Mouse (Mus musculus) heart, adult 2 months (tissue): ENCODE measurements around the gene Pnmal2. TPM values are rescaled to one million over a fixed set of nuclear protein-coding genes. Genes with fewer than 3 reads are reported as not detected.
A peak's percentile ranks its signal among the peaks of the same experiment; 100 is the strongest.

Experiments
- DNase-seq, 2 experiments: peaks; one replicate each; pipeline ENCODE4 v3.0.0; 2021
- H3K27ac ChIP-seq: fragments of 200-600 bp; 2 replicates; pipeline ENCODE4 v1.8.1; 2022
- H3K27me3 ChIP-seq: fragments of 200-500 bp; 2 replicates; pipeline ENCODE4 v1.6.1; 2012; ENCODE audit warnings: mild to moderate bottlenecking, low read length, inconsistent platforms, mixed read lengths; ENCODE audit not compliant: control insufficient read depth, insufficient read depth
- H3K36me3 ChIP-seq: fragments of 200-500 bp; 2 replicates; pipeline ENCODE4 v1.6.1; 2012; ENCODE audit warnings: low read length, inconsistent platforms; ENCODE audit not compliant: control insufficient read depth, insufficient read depth
- H3K4me1 ChIP-seq: fragments of 200-500 bp; 2 replicates; pipeline ENCODE4 v1.6.1; 2011; ENCODE audit warnings: low read length; ENCODE audit not compliant: control insufficient read depth, insufficient read depth
- H3K4me3 ChIP-seq: fragments of 200-600 bp; 2 replicates; pipeline ENCODE4 v1.8.1; 2022
- H3K79me2 ChIP-seq: fragments of 200-500 bp; replicated peaks from 2 replicates; pipeline ENCODE4 v1.6.1; 2012; ENCODE audit warnings: mild to moderate bottlenecking, inconsistent platforms, low read length, moderate library complexity, mixed read lengths; ENCODE audit not compliant: control insufficient read depth, insufficient read depth
- H3K9ac ChIP-seq: fragments of 200-500 bp; 2 replicates; pipeline ENCODE4 v1.6.1; 2012; ENCODE audit warnings: low read depth, mild to moderate bottlenecking, control low read depth, inconsistent platforms, low read length, mixed read lengths
- CTCF ChIP-seq: fragments of 200-600 bp; IDR thresholded peaks from 2 replicates; pipeline ENCODE4 v1.8.1; 2022; ENCODE audit warnings: antibody characterized with exemption, mild to moderate bottlenecking, moderate library complexity
- EP300 ChIP-seq: fragments of 200-500 bp; IDR thresholded peaks from 2 replicates; pipeline ENCODE4 v1.6.1; 2011; ENCODE audit warnings: low read depth, low read length, control low read depth; ENCODE audit not compliant: insufficient read depth
- POLR2A ChIP-seq: fragments of 200-500 bp; IDR thresholded peaks from 2 replicates; pipeline ENCODE4 v1.6.1; 2011; ENCODE audit warnings: mild to moderate bottlenecking, low read depth, low read length, control low read depth; ENCODE audit not compliant: insufficient read depth
- WGBS: fragments of 180-500 bp; shearing (Covaris S2); methylation state at CpG from one replicate; pipeline ENCODE4 v1.1.7; 2018; 5-methylcytosine and 5-hydroxymethylcytosine counted together
- intact Hi-C: fragments of 180-260 bp; cut with DNase I; formaldehyde crosslinking; loops from one replicate; pipeline ENCODE4 v1.15.1; 2025
- polyA plus RNA-seq: library from polyadenylated mRNA; depleted of rRNA; stranded (reverse); fragments of >200 nt; gene quantifications from 2 replicates; pipeline ENCODE4 v1.2.3, GENCODE M21; 2012
- total RNA-seq, 2 experiments: library from RNA; stranded (reverse); gene quantifications; 2 replicates each; pipeline ENCODE4 v1.2.3; 2021

Pnmal2 gene
- total and polyA plus RNA-seq, 3 experiments, result 3.5 to 4.1 (median 3.8) TPM

DNA sequence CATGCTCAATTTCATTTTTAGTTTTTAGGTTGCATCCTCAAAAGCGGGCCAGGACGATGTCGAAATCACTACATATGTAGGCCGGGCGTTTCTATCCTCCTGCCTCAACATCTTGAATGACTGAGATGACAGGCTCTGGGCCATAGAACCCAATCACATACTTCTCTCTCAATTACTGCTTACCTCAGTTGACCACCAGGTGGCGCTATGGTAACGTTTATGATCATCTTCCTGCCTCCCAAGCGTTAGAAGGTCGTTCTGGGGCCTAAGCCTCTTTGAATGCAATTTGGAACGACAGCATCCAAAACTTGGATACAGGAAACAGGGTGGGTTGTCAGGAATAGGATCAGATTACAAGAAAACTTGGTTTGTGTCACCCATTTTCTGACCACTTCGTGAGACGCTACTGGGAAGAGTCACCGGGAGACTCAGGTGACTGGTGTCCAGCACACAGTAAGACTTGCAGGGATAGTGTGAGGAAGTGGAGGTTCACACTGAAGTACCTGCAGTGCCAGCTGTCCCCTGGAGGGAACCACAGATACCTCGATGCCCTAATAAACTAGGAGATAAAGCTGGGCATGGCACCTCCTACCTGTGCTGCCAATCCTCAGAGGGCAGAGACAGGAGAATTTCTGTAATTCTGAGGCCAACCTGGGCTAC is 12.4 kb upstream of the Pnmal2 start:
- Histone ChIP-seq H3K36me3 (no peaks in the 10 kb centered on the region), H3K27me3 (no peaks in the 10 kb centered on the region), H3K9ac (no peak overlapping the region), H3K4me3 (no peak overlapping the region), H3K79me2 (no peaks in the 10 kb centered on the region), H3K27ac (no peak overlapping the region), H3K4me1 (no peaks in the 10 kb centered on the region)
- WGBS, result 20% methylated on average over 14 of the region's 14 CpGs
- peak; percentile 76 to 78 for DNase-seq
- TF ChIP-seq CTCF, result peak; percentile 91
- no peak for TF ChIP-seq POLR2A
- TF ChIP-seq EP300, result 0 out of 2 replicates have a peak, but pooled peaks have one; percentile 38
- intact Hi-C loops, result loop anchor here (1.0 to 5.0 kb wide), 4 partner anchors 18 to 134 kb away; no protein-coding TSS in a partner anchor

DNA sequence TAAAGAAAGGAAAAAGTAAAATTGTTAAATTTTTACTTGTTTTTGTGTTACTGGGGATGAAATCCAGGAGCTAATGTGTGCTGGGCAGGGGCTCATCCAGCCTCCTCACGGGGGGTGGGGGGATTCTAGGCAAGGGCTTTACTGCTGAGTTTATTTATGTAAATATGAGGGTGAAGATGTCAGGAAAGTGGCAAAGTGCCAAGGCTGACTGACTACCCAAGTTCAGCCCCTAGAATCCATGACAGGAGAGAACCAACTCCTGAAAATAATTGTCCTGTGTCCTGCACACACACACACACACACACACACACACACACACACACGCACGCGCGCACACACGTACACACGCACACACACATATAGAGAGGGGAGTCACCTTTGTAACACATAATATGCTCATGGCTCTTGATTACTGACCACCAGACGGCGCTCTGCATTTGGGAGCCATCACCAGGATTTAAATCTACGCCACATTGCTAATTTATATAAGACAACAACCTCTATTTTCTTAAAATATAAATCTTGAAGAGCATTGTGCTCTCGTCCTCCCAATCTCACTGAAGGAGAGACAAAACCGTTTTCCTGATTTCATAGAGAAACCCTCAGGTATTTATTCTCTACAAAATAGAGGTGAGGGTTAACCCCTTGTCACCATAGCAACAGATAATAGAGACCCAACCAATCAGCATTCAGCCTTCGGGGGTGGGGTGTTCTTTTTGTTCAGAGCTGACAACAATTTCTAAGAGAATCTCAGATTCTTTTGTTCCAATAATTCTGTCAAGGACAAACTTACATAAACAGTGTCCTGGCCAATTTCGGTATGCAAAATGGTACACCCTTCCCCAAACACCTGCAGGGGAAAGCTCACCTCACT is 11.5 kb upstream of the Pnmal2 start:
- peak in 1 of 2 experiments; percentile 47 for DNase-seq
- no peak overlapping the region for H3K27ac ChIP-seq
- 45% methylated on average over 14 of the region's 14 CpGs for whole genome bisulfite sequencing

DNA sequence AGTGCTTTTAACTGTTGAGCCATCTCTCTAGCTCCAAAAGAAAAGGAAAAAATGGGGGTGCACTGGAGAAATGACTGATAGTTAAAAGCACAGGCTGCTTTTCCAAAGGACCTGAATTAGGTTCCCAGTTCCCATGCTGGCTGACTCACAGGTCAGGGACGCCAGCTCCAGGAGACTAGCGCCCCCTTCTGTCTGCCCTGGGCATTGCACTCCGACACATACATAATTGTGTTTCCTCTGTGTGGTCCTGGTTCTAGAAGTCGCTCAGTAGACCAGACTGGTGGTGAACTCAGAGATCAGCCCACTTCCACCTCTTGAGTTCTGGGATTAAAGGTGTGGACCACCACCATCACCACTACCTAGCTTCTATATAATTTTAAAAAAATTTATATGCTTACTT is 7.2 kb upstream of the Pnmal2 start:
- no peaks in the 10 kb centered on the region for H3K27me3 ChIP-seq
- no peaks in the 10 kb centered on the region for H3K36me3 ChIP-seq
- intact Hi-C loops, result no loop called here
- H3K9ac ChIP-seq, result no peak overlapping the region
- H3K4me3 ChIP-seq, result no peak overlapping the region
- H3K4me1 ChIP-seq, result no peaks in the 10 kb centered on the region; the same call in 1 of the 2 replicates
- DNase-seq, result no peak
- no peak overlapping the region for H3K27ac ChIP-seq
- TF ChIP-seq EP300 (no peak), POLR2A (no peak), CTCF (peak; percentile 61)
- no peaks in the 10 kb centered on the region for H3K79me2 ChIP-seq
- WGBS, result 51% methylated on average over 4 of the region's 4 CpGs

More for the DNA sequence above, 11.5 kb upstream of the Pnmal2 start:
- H3K4me1 ChIP-seq, result no peaks in the 10 kb centered on the region
- no peak overlapping the region for H3K4me3 ChIP-seq
- no peaks in the 10 kb centered on the region for H3K79me2 ChIP-seq
- H3K9ac ChIP-seq, result no peak overlapping the region
- intact Hi-C loops, result loop anchor here (1.0 to 5.0 kb wide), 3 partner anchors 17 to 119 kb away; no protein-coding TSS in a partner anchor
- TF ChIP-seq EP300 (no peak), POLR2A (no peak), CTCF (peak; percentile 70)
- H3K36me3 ChIP-seq, result no peaks in the 10 kb centered on the region
- no peaks in the 10 kb centered on the region for H3K27me3 ChIP-seq

DNA sequence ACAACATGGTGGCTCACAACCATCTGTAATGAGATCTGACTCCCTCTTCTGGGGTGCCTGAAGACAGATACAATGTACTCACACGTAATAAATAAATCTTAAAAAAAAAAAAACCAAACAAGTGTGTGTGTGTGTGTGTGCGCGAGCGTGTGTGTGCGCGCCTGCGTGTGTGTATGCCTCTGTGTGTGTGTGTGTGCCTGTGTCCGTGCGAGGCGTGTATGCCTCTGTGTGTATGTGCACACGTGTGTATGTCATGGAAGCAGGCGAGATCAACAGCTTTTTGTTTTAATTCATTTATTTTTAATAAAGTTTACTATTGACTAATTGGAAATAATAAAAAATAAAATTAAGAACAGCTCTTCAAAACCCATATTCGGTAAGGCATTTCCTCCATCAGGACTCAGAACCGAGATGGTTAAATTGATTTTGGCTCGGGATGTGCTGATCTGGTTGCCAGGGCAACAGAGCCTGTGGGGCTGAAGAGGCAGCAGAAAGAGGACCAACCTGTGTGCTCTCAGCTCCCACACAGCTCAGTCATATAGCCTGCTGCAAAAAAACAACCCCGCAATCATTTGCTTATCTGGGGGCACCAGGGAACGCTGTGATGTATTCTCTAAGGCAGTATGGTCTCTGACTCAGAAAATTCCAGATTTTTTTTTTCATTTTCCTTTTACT is 6.2 kb upstream of the Pnmal2 start:
- 69% methylated on average over 17 of the region's 17 CpGs for WGBS

DNA sequence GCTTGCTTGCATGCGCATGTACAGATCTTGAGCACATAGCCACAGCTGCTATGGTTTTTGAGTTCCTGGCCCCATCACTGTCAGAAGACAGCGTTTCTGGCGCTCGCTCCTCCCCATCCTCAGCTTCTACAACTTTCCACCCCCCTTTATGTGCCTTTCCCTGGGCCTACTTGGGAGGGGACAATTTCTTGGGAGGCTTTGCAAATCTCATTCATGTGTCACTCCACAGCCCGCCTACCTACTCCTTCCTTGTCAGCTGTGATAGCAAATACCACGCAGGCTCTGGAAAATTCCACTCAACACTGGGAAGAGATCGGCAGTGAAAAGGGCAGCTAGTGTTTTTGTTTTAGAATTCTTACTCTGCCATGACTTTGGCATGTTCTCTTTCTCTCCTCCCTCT is 4.2 kb upstream of the Pnmal2 start:
- no peaks in the 10 kb centered on the region for H3K79me2 ChIP-seq
- DNase-seq, result no peak
- intact Hi-C loops, result no loop called here
- no peak overlapping the region for H3K4me3 ChIP-seq
- H3K9ac ChIP-seq, result no peak overlapping the region
- 44% methylated on average over 7 of the region's 7 CpGs for WGBS
- no peak for TF ChIP-seq EP300
- TF ChIP-seq POLR2A, result no peak
- no peak for TF ChIP-seq CTCF
- no peaks in the 10 kb centered on the region; the same call in 1 of the 2 replicates for H3K4me1 ChIP-seq
- H3K36me3 ChIP-seq, result no peaks in the 10 kb centered on the region
- no peaks in the 10 kb centered on the region for H3K27me3 ChIP-seq
- H3K27ac ChIP-seq, result no peak overlapping the region

More for the DNA sequence above, 6.2 kb upstream of the Pnmal2 start:
- TF ChIP-seq EP300 (no peak), CTCF (no peak), POLR2A (no peak)
- no peak for DNase-seq
- Histone ChIP-seq H3K4me3 (no peak overlapping the region), H3K27ac (no peak overlapping the region), H3K9ac (no peak overlapping the region), H3K4me1 (no peaks in the 10 kb centered on the region; the same call in 1 of the 2 replicates), H3K36me3 (no peaks in the 10 kb centered on the region), H3K79me2 (no peaks in the 10 kb centered on the region), H3K27me3 (no peaks in the 10 kb centered on the region)
- intact Hi-C loops, result no loop called here
